Comparison of ENCODE assay signal across 8 mouse cellular contexts in genomic region chr11:98955707-98956235, GRCm38 (mm10). TPM values are rescaled to one million over a fixed set of nuclear protein-coding genes. Genes with fewer than 3 reads are reported as not detected.
DNase-seq lines count a peak whose midpoint lies in the region; ATAC-seq and TF ChIP-seq lines count a peak whose summit lies in the region.
"Had no signal": no experiment of that assay in that cellular context is flagged by ENCODE, and none has a peak within 500 bp of the region (broad histone marks: within the 10 kb centered on the region; RNA-seq: fewer than 3 reads in every experiment).

No protein-coding gene starts in this region.

- peak overlapping the region; percentile 51; the same call in 1 of the 2 replicates for H3K27ac ChIP-seq in kidney, embryonic 14.5 days (ENCODE audit: low read depth, low read length)
- H3K27ac ChIP-seq in ES-Bruce4 (ENCODE audit: insufficient read depth, low read length), result peak overlapping the region; percentile 62
- H3K27ac ChIP-seq in intestine, postnatal 0 days (ENCODE audit: low read depth, low read length), result 0 out of 2 replicates have a peak overlapping the region, but pooled peaks have one; percentile 50

- no peak for TF ChIP-seq EP300 in ES-Bruce4 (IDR thresholded peaks at IDR 0.05; ENCODE audit: insufficient read depth, low read depth, low read length)

- 23% methylated on average over 7 of the region's 7 CpGs for WGBS in kidney, embryonic 14.5 days
- 46% methylated on average over 7 of the region's 7 CpGs for WGBS in intestine, postnatal 0 days

- H3K4me1 ChIP-seq in kidney, embryonic 14.5 days (ENCODE audit: control insufficient read depth, insufficient read depth, low read length), result peaks cover 63% of the 10 kb centered on the region
- H3K4me1 ChIP-seq in ES-Bruce4 (ENCODE audit: control insufficient read depth, insufficient read depth, low read length), result peaks cover 4% of the 10 kb centered on the region
- peaks cover 13% of the 10 kb centered on the region for H3K4me1 ChIP-seq in intestine, postnatal 0 days (replicated peaks; ENCODE audit: control insufficient read depth, insufficient read depth, low read length)

- H3K9me3 ChIP-seq in kidney, embryonic 14.5 days (ENCODE audit: control insufficient read depth, low read length), result no peaks in the 10 kb centered on the region
- H3K9me3 ChIP-seq in ES-Bruce4 (replicated peaks; ENCODE audit: control insufficient read depth, insufficient read depth, low read length, poor library complexity, severe bottlenecking), result no peaks in the 10 kb centered on the region
- H3K9me3 ChIP-seq in intestine, postnatal 0 days (ENCODE audit: control insufficient read depth), result no peaks in the 10 kb centered on the region

- ATAC-seq in kidney, embryonic 14.5 days (ENCODE audit: low FRiP score, low TSS enrichment), result no peak
- no peak for ATAC-seq in intestine, postnatal 0 days
- ATAC-seq: activated CD4-positive, CD25-positive, alpha-beta regulatory T cell, adult 4 months had no signal

- no peak overlapping the region for H3K4me3 ChIP-seq in kidney, embryonic 14.5 days (ENCODE audit: low read length)
- H3K4me3 ChIP-seq in ES-Bruce4 (ENCODE audit: low read depth, low read length), result no peak overlapping the region
- no peak overlapping the region for H3K4me3 ChIP-seq in intestine, postnatal 0 days (ENCODE audit: low read depth, low read length)

- peaks cover 12% of the 10 kb centered on the region for H3K36me3 ChIP-seq in kidney, embryonic 14.5 days (ENCODE audit: control insufficient read depth, insufficient read depth, low read length)
- H3K36me3 ChIP-seq in ES-Bruce4 (ENCODE audit: control insufficient read depth, insufficient read depth, low read length, poor library complexity, severe bottlenecking), result no peaks in the 10 kb centered on the region
- H3K36me3 ChIP-seq in intestine, postnatal 0 days (ENCODE audit: control insufficient read depth, insufficient read depth), result peaks cover 4% of the 10 kb centered on the region; the same call in 1 of the 2 replicates

- TF ChIP-seq CTCF in ES-Bruce4 (IDR thresholded peaks at IDR 0.05; ENCODE audit: low read depth, low read length), result no peak
- no peak for TF ChIP-seq CTCF in intestine, postnatal 0 days (IDR thresholded peaks at IDR 0.05; ENCODE audit: low read depth)

- no peak for DNase-seq in kidney, adult 8-10 months
- peak; percentile 41 for DNase-seq in CD4-positive helper T cell, adult 2 months (ENCODE audit: low read depth, low spot score)
- DNase-seq in urinary bladder, adult 18-20 months (ENCODE audit: low spot score in 2 of 2), result no peak
- no peak for DNase-seq in natural killer cell, adult 2 months (ENCODE audit: low spot score in 2 of 2)

- TF ChIP-seq POLR2A in ES-Bruce4 (IDR thresholded peaks at IDR 0.05; ENCODE audit: insufficient read depth, low read length), result no peak

- H3K9ac ChIP-seq in kidney, embryonic 14.5 days (ENCODE audit: low read depth, low read length), result no peak overlapping the region
- peak overlapping the region; percentile 36 for H3K9ac ChIP-seq in ES-Bruce4 (ENCODE audit: low read depth, poor library complexity, severe bottlenecking)
- H3K9ac ChIP-seq in intestine, postnatal 0 days (ENCODE audit: low read depth, low read length), result no peak overlapping the region

- no peaks in the 10 kb centered on the region for H3K27me3 ChIP-seq in kidney, embryonic 14.5 days (ENCODE audit: control insufficient read depth, insufficient read depth, low read length)
- H3K27me3 ChIP-seq in ES-Bruce4 (ENCODE audit: control insufficient read depth, insufficient read depth, low read length, poor library complexity, severe bottlenecking), result no peaks in the 10 kb centered on the region
- no peaks in the 10 kb centered on the region for H3K27me3 ChIP-seq in intestine, postnatal 0 days (replicated peaks; ENCODE audit: control insufficient read depth, insufficient read depth, low read length)

- no peak overlapping the region for H3K4me2 ChIP-seq in kidney, embryonic 14.5 days (replicated peaks; ENCODE audit: low read depth, low read length)
- H3K4me2 ChIP-seq in intestine, postnatal 0 days (replicated peaks; ENCODE audit: low read depth), result no peak overlapping the region

RNA-seq across cellular contexts. Expression of gene Gjd3, which starts 27.0 kb away (rescaled TPM):
- polyA plus RNA-seq in kidney, embryonic 14.5 days (2014; fragmentation: Nextera tagmentation; extraction: Ambion mirVana), result 0.64 TPM in 1 of 2 replicates, not detected in the other
- polyA plus RNA-seq in ES-Bruce4 (2011; ENCODE audit: insufficient read depth, insufficient read length, low read depth, missing spikeins), result not detected in 2 replicates
- 0.61 and 0.80 TPM in 2 replicates for polyA plus RNA-seq in intestine, postnatal 0 days (2015; fragmentation: Nextera tagmentation; extraction: Ambion mirVana)

RNA-seq across cellular contexts. Expression of gene Rara, which starts 28.2 kb away (rescaled TPM):
- 27.7 and 36.7 TPM in 2 replicates for polyA plus RNA-seq in kidney, embryonic 14.5 days (2014; fragmentation: Nextera tagmentation; extraction: Ambion mirVana)
- 23.7 and 26.3 TPM in 2 replicates for polyA plus RNA-seq in ES-Bruce4 (2011; ENCODE audit: insufficient read depth, insufficient read length, low read depth, missing spikeins)
- polyA plus RNA-seq in intestine, postnatal 0 days (2015; fragmentation: Nextera tagmentation; extraction: Ambion mirVana), result 22.2 and 22.4 TPM in 2 replicates

RNA-seq across cellular contexts. Expression of gene Cdc6, which starts 48.2 kb away (rescaled TPM):
- 32.5 and 44.1 TPM in 2 replicates for polyA plus RNA-seq in kidney, embryonic 14.5 days (2014; fragmentation: Nextera tagmentation; extraction: Ambion mirVana)
- polyA plus RNA-seq in ES-Bruce4 (2011; ENCODE audit: insufficient read depth, insufficient read length, low read depth, missing spikeins), result 54.3 and 55.8 TPM in 2 replicates
- 4.0 and 4.5 TPM in 2 replicates for polyA plus RNA-seq in intestine, postnatal 0 days (2015; fragmentation: Nextera tagmentation; extraction: Ambion mirVana)
